Mouse (Mus musculus) liver, adult 2 months (tissue): Measurements from ENCODE around the gene Ldhal6b.

ENCODE experiments used
- CTCF ChIP-seq: fragments of 200-500 bp; IDR thresholded peaks from 2 replicates; pipeline ENCODE4 v1.5.1; 2011; ENCODE audit warnings: low read depth, low read length, control low read depth
- POLR2A ChIP-seq: fragments of 200-500 bp; IDR thresholded peaks from 2 replicates; pipeline ENCODE4 v1.6.1; 2011; ENCODE audit warnings: low read length, control low read depth; ENCODE audit not compliant: insufficient read depth; ENCODE audit errors: extremely low read depth

- TF ChIP-seq POLR2A, result no peak
- no peak for TF ChIP-seq CTCF
Observed at GRCm38 (mm10) chr17:5416518-5416917, 2.0 kb downstream of the Ldhal6b start.
